Mouse (Mus musculus) kidney, adult 2 months (tissue): Measurements from ENCODE around the gene Dusp3. TPM values are rescaled to one million over a fixed set of nuclear protein-coding genes. Genes with fewer than 3 reads are reported as not detected.

ENCODE experiments used
- DNase-seq: peaks from one replicate; pipeline ENCODE4 v3.0.0; 2021
- H3K27ac ChIP-seq: fragments of 200-500 bp; 2 replicates; pipeline ENCODE4 v1.5.1; 2012; ENCODE audit warnings: low read depth, low read length, control low read depth, inconsistent platforms; ENCODE audit not compliant: insufficient read depth
- H3K27me3 ChIP-seq: fragments of 200-500 bp; replicated peaks from 2 replicates; pipeline ENCODE4 v1.6.1; 2012; ENCODE audit warnings: mild to moderate bottlenecking, moderate library complexity, low read length, inconsistent platforms; ENCODE audit not compliant: control insufficient read depth, insufficient read depth
- H3K36me3 ChIP-seq: fragments of 200-500 bp; 2 replicates; pipeline ENCODE4 v1.6.1; 2012; ENCODE audit warnings: mild to moderate bottlenecking, moderate library complexity, low read length, inconsistent platforms; ENCODE audit not compliant: control insufficient read depth, insufficient read depth
- H3K4me1 ChIP-seq: fragments of 200-500 bp; 2 replicates; pipeline ENCODE4 v1.6.1; 2011; ENCODE audit warnings: low read length; ENCODE audit not compliant: control insufficient read depth, insufficient read depth
- H3K4me3 ChIP-seq: fragments of 200-500 bp; 2 replicates; pipeline ENCODE4 v1.5.1; 2011; ENCODE audit warnings: mild to moderate bottlenecking, low read depth, low read length, control low read depth; ENCODE audit not compliant: insufficient read depth
- CTCF ChIP-seq: fragments of 200-500 bp; conservative IDR thresholded peaks from 2 replicates; pipeline ENCODE4 v1.5.1; 2011; ENCODE audit warnings: low read depth, mild to moderate bottlenecking, control low read depth, low read length, moderate library complexity, mixed read lengths; ENCODE audit not compliant: insufficient read depth, insufficient read length
- POLR2A ChIP-seq: fragments of 200-500 bp; IDR thresholded peaks from one replicate; pipeline ENCODE4 v1.6.1; 2011; ENCODE audit warnings: low read depth, low read length, control low read depth
- WGBS: fragments of 180-500 bp; shearing (Covaris S2); methylation state at CpG from one replicate; pipeline ENCODE4 v1.1.7; 2018; 5-methylcytosine and 5-hydroxymethylcytosine counted together
- polyA plus RNA-seq: library from polyadenylated mRNA; depleted of rRNA; stranded (reverse); fragments of >200 nt; gene quantifications from 2 replicates; pipeline ENCODE4 v1.2.3, GENCODE M21; 2012

The Dusp3 gene
- polyA plus RNA-seq, 1 experiment = 67.8 TPM

DNA sequence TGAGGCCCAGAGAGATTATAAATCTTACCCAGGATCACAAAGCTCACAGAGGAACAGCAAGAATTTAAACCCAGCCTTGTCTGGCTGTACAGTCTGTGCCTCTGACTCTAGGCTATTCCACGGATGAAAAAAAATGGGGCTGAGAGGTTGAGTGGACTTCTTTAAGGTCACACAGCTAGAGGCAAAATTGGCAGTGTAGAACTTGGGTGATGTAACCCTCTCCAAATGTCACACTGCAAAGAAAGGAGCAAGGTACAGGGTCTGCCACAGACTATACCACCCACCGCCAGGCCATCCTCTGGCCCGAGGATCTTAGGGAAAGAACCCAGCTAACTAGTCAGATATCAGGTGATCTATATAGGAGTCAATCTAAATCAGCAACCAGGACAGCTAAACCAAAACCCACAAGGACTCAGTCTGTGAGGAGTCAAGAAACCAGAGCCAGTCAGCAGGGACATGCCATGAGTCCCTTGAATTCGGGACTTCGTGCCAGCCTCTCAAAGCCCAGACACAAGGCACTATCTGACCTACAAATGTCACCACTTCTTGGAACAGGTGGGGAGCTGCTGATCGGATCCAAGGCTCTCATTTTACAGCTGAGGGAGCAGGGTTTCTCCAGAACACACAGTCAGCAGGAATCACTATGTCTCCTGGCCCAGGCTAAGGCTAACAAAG, 37.4 kb upstream of the Dusp3 start:
- no peak overlapping the region for H3K4me3 ChIP-seq
- 66% methylated on average over 6 of the region's 6 CpGs for WGBS

GRCm38 (mm10) chr11:102023406-102023805, 36.6 kb upstream of the Dusp3 start:
- WGBS = 80% methylated on average over 13 of the region's 13 CpGs
- H3K27ac ChIP-seq = no peak overlapping the region
- H3K36me3 ChIP-seq = no peaks in the 10 kb centered on the region
- no peaks in the 10 kb centered on the region for H3K4me1 ChIP-seq
- no peak for DNase-seq
- TF ChIP-seq POLR2A = no peak
- no peaks in the 10 kb centered on the region for H3K27me3 ChIP-seq
- H3K4me3 ChIP-seq = no peak overlapping the region

More for the DNA sequence above, 37.4 kb upstream of the Dusp3 start:
- no peaks in the 10 kb centered on the region for H3K36me3 ChIP-seq
- DNase-seq = peak; percentile 21
- no peaks in the 10 kb centered on the region for H3K27me3 ChIP-seq
- H3K4me1 ChIP-seq = no peaks in the 10 kb centered on the region
- no peak overlapping the region for H3K27ac ChIP-seq
- no peak for TF ChIP-seq POLR2A
- TF ChIP-seq CTCF = no peak

- Histone ChIP-seq H3K36me3 (no peaks in the 10 kb centered on the region), H3K4me3 (no peak overlapping the region), H3K27ac (no peak overlapping the region), H3K27me3 (no peaks in the 10 kb centered on the region), H3K4me1 (no peaks in the 10 kb centered on the region)
- TF ChIP-seq CTCF (no peak), POLR2A (no peak)
- 86% methylated on average over 5 of the region's 5 CpGs for WGBS
- no peak for DNase-seq
Observed at GRCm38 (mm10) chr11:102021196-102021595, 34.4 kb upstream of the Dusp3 start.

DNA sequence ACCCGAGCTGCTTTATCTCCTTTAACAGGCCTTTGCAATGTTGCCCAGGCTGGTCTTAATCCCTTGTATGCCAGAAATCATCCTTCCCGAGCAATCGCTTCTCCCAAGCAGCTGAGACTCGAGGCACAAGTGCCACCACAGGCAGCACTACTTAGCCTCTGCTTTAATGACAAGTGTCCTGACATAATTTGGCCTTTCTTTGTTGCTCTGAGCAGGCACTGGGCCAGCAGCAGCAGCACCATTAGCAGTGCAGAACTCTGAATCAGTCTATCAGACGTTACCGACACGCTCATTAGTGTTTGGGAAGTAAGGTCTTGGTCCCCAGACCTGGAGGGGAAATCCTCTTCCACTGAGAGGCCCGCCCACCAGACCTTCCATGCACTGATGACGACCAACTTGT, 32.9 kb upstream of the Dusp3 start:
- no peak for TF ChIP-seq CTCF
- TF ChIP-seq POLR2A = no peak
- no peak for DNase-seq
- H3K36me3 ChIP-seq = no peaks in the 10 kb centered on the region
- WGBS = 80% methylated on average over 9 of the region's 9 CpGs
- no peak overlapping the region for H3K4me3 ChIP-seq
- H3K4me1 ChIP-seq = no peaks in the 10 kb centered on the region
- no peak overlapping the region for H3K27ac ChIP-seq
- H3K27me3 ChIP-seq = no peaks in the 10 kb centered on the region

DNA sequence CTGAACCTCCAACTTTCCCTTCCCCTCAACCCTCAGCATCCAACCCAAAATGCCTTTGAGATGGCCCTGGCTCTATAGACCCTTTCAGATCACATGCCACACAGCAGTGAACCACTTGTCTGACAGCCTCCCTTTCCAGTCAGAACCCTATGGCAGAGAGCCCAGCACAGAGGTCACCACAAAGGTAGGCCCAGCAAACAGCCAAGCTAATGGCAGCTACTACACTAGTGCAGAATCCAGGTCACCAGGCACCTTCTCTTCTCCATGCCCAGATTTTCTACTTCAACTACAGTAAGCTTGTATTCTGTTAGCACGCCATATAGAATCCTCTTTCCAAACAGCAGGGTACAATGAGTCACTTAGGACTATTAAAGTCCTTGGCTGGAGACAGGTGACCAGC, 29.3 kb upstream of the Dusp3 start:
- Histone ChIP-seq H3K36me3 (no peaks in the 10 kb centered on the region), H3K27ac (no peak overlapping the region), H3K4me1 (no peaks in the 10 kb centered on the region), H3K27me3 (no peaks in the 10 kb centered on the region), H3K4me3 (no peak overlapping the region)
- DNase-seq = peak; percentile 36
- 83% methylated on average over 1 of the region's 1 CpGs for WGBS
- no peak for TF ChIP-seq POLR2A
- no peak for TF ChIP-seq CTCF

GRCm38 (mm10) chr11:102015472-102015871, 28.7 kb upstream of the Dusp3 start:
- Histone ChIP-seq H3K4me3 (no peak overlapping the region), H3K4me1 (no peaks in the 10 kb centered on the region), H3K27me3 (no peaks in the 10 kb centered on the region), H3K27ac (no peak overlapping the region), H3K36me3 (no peaks in the 10 kb centered on the region)
- TF ChIP-seq CTCF = no peak
- TF ChIP-seq POLR2A = no peak
- DNase-seq = no peak
- 70% methylated on average over 6 of the region's 6 CpGs for WGBS

- DNase-seq = no peak
- Histone ChIP-seq H3K27me3 (no peaks in the 10 kb centered on the region), H3K27ac (no peak overlapping the region), H3K4me3 (no peak overlapping the region), H3K36me3 (no peaks in the 10 kb centered on the region), H3K4me1 (no peaks in the 10 kb centered on the region)
- 74% methylated on average over 8 of the region's 8 CpGs for WGBS
- no peak for TF ChIP-seq POLR2A
- 0 out of 2 replicates have a peak, but pooled peaks have one; percentile 11 for TF ChIP-seq CTCF
Observed at GRCm38 (mm10) chr11:102013201-102013600, 26.4 kb upstream of the Dusp3 start.

DNA sequence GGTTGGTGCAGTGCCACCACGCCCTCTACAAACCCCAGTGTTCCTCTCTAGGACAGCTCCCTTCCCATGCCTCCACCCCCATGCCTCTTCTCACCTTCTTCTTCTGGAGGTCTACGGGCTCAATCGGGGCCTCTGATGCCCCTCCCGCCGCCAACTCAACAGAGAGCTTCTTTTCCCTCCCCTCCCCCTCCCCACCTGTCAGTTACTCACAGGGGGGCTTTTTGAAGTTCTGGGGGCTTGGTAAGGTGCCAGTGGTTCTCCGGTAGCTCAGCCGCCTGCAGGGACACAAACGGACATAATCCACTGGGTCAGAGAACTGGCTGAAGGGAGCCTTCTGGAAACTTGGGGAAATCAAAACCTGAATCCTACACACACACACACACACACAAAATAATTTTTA, 24.7 kb upstream of the Dusp3 start:
- no peak for TF ChIP-seq CTCF
- no peak for TF ChIP-seq POLR2A
- WGBS = 91% methylated on average over 8 of the region's 8 CpGs
- no peak for DNase-seq
- Histone ChIP-seq H3K27me3 (no peaks in the 10 kb centered on the region), H3K4me1 (no peaks in the 10 kb centered on the region; the same call in 1 of the 2 replicates), H3K27ac (no peak overlapping the region), H3K4me3 (no peak overlapping the region), H3K36me3 (no peaks in the 10 kb centered on the region)
